Mouse (Mus musculus) left cerebral cortex, postnatal 36 days (tissue): ENCODE measurements around the gene Sh3kbp1. TPM values are rescaled to one million over a fixed set of nuclear protein-coding genes. Genes with fewer than 3 reads are reported as not detected.

Experiments used
- DNase-seq, 2 experiments: peaks; one replicate each; pipeline ENCODE4 v3.0.0; 2021 to 2022; ENCODE audit warnings: low spot score in 2 of 2, mixed read lengths in 1 of 2
- intact Hi-C: fragments of 180-260 bp; cut with DNase I; formaldehyde crosslinking; loops from one replicate; pipeline ENCODE4 v1.15.1; 2025
- total RNA-seq, 2 experiments: library from RNA; stranded (reverse); gene quantifications; 2 replicates each; pipeline ENCODE4 v1.2.3; 2021

The Sh3kbp1 gene
- total RNA-seq, 2 experiments from 2014 or later, result 49.9 to 56.9 TPM

GRCm38 (mm10) chrX:159963925-159964324 lies 336.9 kb downstream of the Sh3kbp1 start:
- DNase-seq, result peak; percentile 6 to 13
- intact Hi-C loops, result loop anchor here (2.0 to 5.0 kb wide), 2 partner anchors 339 to 432 kb away; no protein-coding TSS in a partner anchor

GRCm38 (mm10) chrX:159969025-159969424 lies 342.0 kb downstream of the Sh3kbp1 start:
- intact Hi-C loops, result no loop called here

GRCm38 (mm10) chrX:159971091-159971779 lies 344.2 kb downstream of the Sh3kbp1 start:
- intact Hi-C loops, result loop anchor here (5.0 kb wide), 1 partner anchor 146 kb away; no protein-coding TSS in a partner anchor

More at GRCm38 (mm10) chrX:159969025-159969424, 342.0 kb downstream of the Sh3kbp1 start:
- no peak for DNase-seq

GRCm38 (mm10) chrX:159973730-159974129 lies 346.7 kb downstream of the Sh3kbp1 start:
- intact Hi-C loops, result loop anchor here (5.0 kb wide), 1 partner anchor 144 kb away; no protein-coding TSS in a partner anchor
- DNase-seq, result no peak

More at GRCm38 (mm10) chrX:159971091-159971779, 344.2 kb downstream of the Sh3kbp1 start:
- DNase-seq, result no peak

GRCm38 (mm10) chrX:159976243-159976642 lies 349.2 kb downstream of the Sh3kbp1 start:
- DNase-seq, result no peak
- intact Hi-C loops, result no loop called here

GRCm38 (mm10) chrX:159988002-159988960 lies 361.2 kb downstream of the Sh3kbp1 start, which contains the start of gene Map3k15:
TSS of gene Map3k15 (plus strand) at chrX:159988433.
- peak; percentile 12 to 14 for DNase-seq
- intact Hi-C loops, result loop anchor here (5.0 kb wide), 1 partner anchor 124 kb away; no protein-coding TSS in a partner anchor

GRCm38 (mm10) chrX:159995808-159996207 lies 368.7 kb downstream of the Sh3kbp1 start:
- intact Hi-C loops, result no loop called here
- DNase-seq, result no peak

Other genes with a start within 250 kb of the Sh3kbp1 start
- 100 to 1,000 TPM in 1 of 2 experiments, 10 to 100 TPM in 1; 97.1 to 120 TPM for gene Map7d2, start 212.7 kb upstream of the Sh3kbp1 start, total RNA-seq
- gene Bclaf3, start 100.6 kb upstream of the Sh3kbp1 start, total RNA-seq, result 10 to 100 TPM in 1 of 2 experiments, 1 to 10 TPM in 1; 8.6 to 11.7 TPM